Comparison of ENCODE assay signal across 8 mouse cellular contexts in genomic region chr11:96340698-96341365, GRCm38 (mm10). TPM values are rescaled to one million over a fixed set of nuclear protein-coding genes. Genes with fewer than 3 reads are reported as not detected.
A peak's percentile ranks its signal among the peaks of the same experiment; 100 is the strongest.
DNase-seq lines count a peak whose midpoint lies in the region; ATAC-seq and TF ChIP-seq lines count a peak whose summit lies in the region.

No protein-coding gene starts in this region.

- no peak for TF ChIP-seq POLR2A in lung, adult 2 months (IDR thresholded peaks at IDR 0.05; ENCODE audit: borderline replicate concordance, extremely low read depth, low read depth, low read length)

- H3K36me3 ChIP-seq in heart, postnatal 0 days (replicated peaks; ENCODE audit: control insufficient read depth, insufficient read depth, low read length) = no peaks in the 10 kb centered on the region
- H3K36me3 ChIP-seq in limb, embryonic 10.5 days = peaks cover 11% of the 10 kb centered on the region; the same call in 1 of the 2 replicates
- peaks cover 3% of the 10 kb centered on the region for H3K36me3 ChIP-seq in stomach, embryonic 14.5 days (ENCODE audit: control insufficient read depth, insufficient read depth, low read length)
- H3K36me3 ChIP-seq in midbrain, embryonic 14.5 days (ENCODE audit: control insufficient read depth, insufficient read depth, low read length) = no peaks in the 10 kb centered on the region

- TF ChIP-seq CTCF in lung, adult 2 months (IDR thresholded peaks at IDR 0.05; ENCODE audit: insufficient read depth, low read length) = no peak
- TF ChIP-seq CTCF in heart, postnatal 0 days (IDR thresholded peaks at IDR 0.05; ENCODE audit: low read depth) = no peak

- peak overlapping the region; percentile 55 for H3K4me2 ChIP-seq in heart, postnatal 0 days (ENCODE audit: low read depth, low read length)
- peak overlapping the region; percentile 78 for H3K4me2 ChIP-seq in stomach, embryonic 14.5 days (replicated peaks; ENCODE audit: low read depth, low read length)
- no peak overlapping the region for H3K4me2 ChIP-seq in midbrain, embryonic 14.5 days (ENCODE audit: low read length)

- H3K27me3 ChIP-seq in heart, postnatal 0 days (ENCODE audit: control insufficient read depth, insufficient read depth, low read length) = peaks cover 96% of the 10 kb centered on the region
- H3K27me3 ChIP-seq in limb, embryonic 10.5 days (ENCODE audit: low read depth, poor library complexity, severe bottlenecking) = peaks cover 100% of the 10 kb centered on the region
- 0 out of 2 replicates have a peak, but pooled peaks cover 3% of the 10 kb centered on the region for H3K27me3 ChIP-seq in stomach, embryonic 14.5 days (ENCODE audit: control insufficient read depth, insufficient read depth, low read length)
- H3K27me3 ChIP-seq in midbrain, embryonic 14.5 days (ENCODE audit: control insufficient read depth, insufficient read depth, low read length) = peaks cover 97% of the 10 kb centered on the region

- H3K9me3 ChIP-seq in heart, postnatal 0 days (replicated peaks; ENCODE audit: control insufficient read depth, low read length) = no peaks in the 10 kb centered on the region
- no peaks in the 10 kb centered on the region for H3K9me3 ChIP-seq in limb, embryonic 10.5 days (replicated peaks)
- no peaks in the 10 kb centered on the region for H3K9me3 ChIP-seq in stomach, embryonic 14.5 days (ENCODE audit: control insufficient read depth, low read depth, low read length)
- no peaks in the 10 kb centered on the region for H3K9me3 ChIP-seq in midbrain, embryonic 14.5 days (ENCODE audit: control insufficient read depth, low read length)

- 4% methylated on average over 30 of the region's 36 CpGs for WGBS in lung, adult 2 months
- 3% methylated on average over 35 of the region's 36 CpGs for WGBS in heart, postnatal 0 days
- under 1% methylated on average over 36 of the region's 36 CpGs for WGBS in limb, embryonic 10.5 days
- 2% methylated on average over 36 of the region's 36 CpGs for WGBS in stomach, embryonic 14.5 days
- under 1% methylated on average over 36 of the region's 36 CpGs for WGBS in midbrain, embryonic 14.5 days

- H3K27ac ChIP-seq in heart, postnatal 0 days (ENCODE audit: low read depth) = peak overlapping the region; percentile 20; the same call in 1 of the 2 replicates
- peak overlapping the region; percentile 88 for H3K27ac ChIP-seq in limb, embryonic 10.5 days
- peak overlapping the region; percentile 100 for H3K27ac ChIP-seq in stomach, embryonic 14.5 days (ENCODE audit: low read length)
- H3K27ac ChIP-seq in midbrain, embryonic 14.5 days (replicated peaks; ENCODE audit: low read depth, low read length) = no peak overlapping the region

- H3K4me1 ChIP-seq in lung, adult 2 months (ENCODE audit: control insufficient read depth, insufficient read depth, low read length) = 0 out of 2 replicates have a peak, but pooled peaks cover 2% of the 10 kb centered on the region
- no peaks in the 10 kb centered on the region for H3K4me1 ChIP-seq in heart, postnatal 0 days (ENCODE audit: control insufficient read depth, insufficient read depth)
- H3K4me1 ChIP-seq in limb, embryonic 10.5 days = peaks cover 98% of the 10 kb centered on the region
- H3K4me1 ChIP-seq in stomach, embryonic 14.5 days (ENCODE audit: control insufficient read depth, insufficient read depth, low read length) = peaks cover 54% of the 10 kb centered on the region
- H3K4me1 ChIP-seq in midbrain, embryonic 14.5 days (ENCODE audit: control insufficient read depth, insufficient read depth, low read length) = no peaks in the 10 kb centered on the region

- no peak for DNase-seq in lung, adult 2 months
- no peak for DNase-seq in lung, postnatal 25 days (ENCODE audit: low spot score)
- DNase-seq in heart, postnatal 0 days (ENCODE audit: low spot score) = no peak
- peak; percentile 78 for DNase-seq in limb, embryonic 10.5 days (ENCODE audit: low spot score)
- no peak for DNase-seq in thymus, postnatal 25 days
- DNase-seq in thymus, adult 18-20 months = no peak
- DNase-seq in midbrain, embryonic 14.5 days = no peak

- peak overlapping the region; percentile 40; the same call in 1 of the 2 replicates for H3K9ac ChIP-seq in heart, postnatal 0 days (replicated peaks; ENCODE audit: low read depth, low read length)
- peak overlapping the region; percentile 51 for H3K9ac ChIP-seq in stomach, embryonic 14.5 days (replicated peaks; ENCODE audit: low read depth, low read length)
- no peak overlapping the region for H3K9ac ChIP-seq in midbrain, embryonic 14.5 days (replicated peaks; ENCODE audit: low read length)

- 0 out of 2 replicates have a peak, but pooled peaks have one; percentile 8 for ATAC-seq in heart, postnatal 0 days (ENCODE audit: insufficient read depth, low read depth)
- peak; percentile 71 for ATAC-seq in stomach, embryonic 14.5 days (ENCODE audit: insufficient number of reproducible peaks, insufficient read depth, low FRiP score, low read depth)
- no peak for ATAC-seq in midbrain, embryonic 14.5 days (ENCODE audit: low FRiP score, low TSS enrichment)

- peak overlapping the region; percentile 59 for H3K4me3 ChIP-seq in lung, adult 2 months (replicated peaks; ENCODE audit: extremely low read depth, low read depth, low read length)
- peak overlapping the region; percentile 45 for H3K4me3 ChIP-seq in heart, postnatal 0 days (ENCODE audit: low read depth, low read length)
- H3K4me3 ChIP-seq in limb, embryonic 10.5 days = peak overlapping the region; percentile 54
- H3K4me3 ChIP-seq in stomach, embryonic 14.5 days (ENCODE audit: low read depth, low read length) = peak overlapping the region; percentile 35
- H3K4me3 ChIP-seq in midbrain, embryonic 14.5 days (replicated peaks; ENCODE audit: low read depth, low read length) = no peak overlapping the region

- TF ChIP-seq EP300 in heart, postnatal 0 days (IDR thresholded peaks at IDR 0.05; ENCODE audit: low read depth) = no peak

RNA-seq across cellular contexts. Expression of gene Hoxb2, which starts 9.5 kb away (rescaled TPM):
- 19.7 and 24.7 TPM in 2 replicates for polyA plus RNA-seq in lung, adult 2 months (2012; rRNA removed)
- total RNA-seq in heart, postnatal 0 days (2014; rRNA removed; ENCODE audit: low replicate concordance) = 1.9 and 3.2 TPM in 2 replicates
- 0.97 and 1.8 TPM in 2 replicates for polyA plus RNA-seq in heart, postnatal 0 days (2015; fragmentation: Nextera tagmentation; extraction: Ambion mirVana)
- polyA plus RNA-seq in limb, embryonic 10.5 days (2016; fragmentation: Nextera tagmentation; extraction: Ambion mirVana) = 11.3 and 13.5 TPM in 2 replicates
- polyA plus RNA-seq in stomach, embryonic 14.5 days (2014; fragmentation: Nextera tagmentation; extraction: Ambion mirVana) = 23.1 and 25.9 TPM in 2 replicates
- polyA plus RNA-seq in midbrain, embryonic 14.5 days (2014; fragmentation: Nextera tagmentation; extraction: Ambion mirVana) = 0.17 TPM in 1 of 2 replicates, not detected in the other

RNA-seq across cellular contexts. Expression of gene Hoxb3, which starts 17.7 kb away (rescaled TPM):
- polyA plus RNA-seq in lung, adult 2 months (2012; rRNA removed) = 11.0 and 13.2 TPM in 2 replicates
- total RNA-seq in heart, postnatal 0 days (2014; rRNA removed; ENCODE audit: low replicate concordance) = 0.08 and 0.66 TPM in 2 replicates
- 0.15 and 0.32 TPM in 2 replicates for polyA plus RNA-seq in heart, postnatal 0 days (2015; fragmentation: Nextera tagmentation; extraction: Ambion mirVana)
- 0.76 and 1.0 TPM in 2 replicates for polyA plus RNA-seq in limb, embryonic 10.5 days (2016; fragmentation: Nextera tagmentation; extraction: Ambion mirVana)
- 3.6 and 4.7 TPM in 2 replicates for polyA plus RNA-seq in stomach, embryonic 14.5 days (2014; fragmentation: Nextera tagmentation; extraction: Ambion mirVana)
- not detected in 2 replicates for polyA plus RNA-seq in midbrain, embryonic 14.5 days (2014; fragmentation: Nextera tagmentation; extraction: Ambion mirVana)

RNA-seq across cellular contexts. Expression of gene Hoxb4, which starts 22.8 kb away (rescaled TPM):
- polyA plus RNA-seq in lung, adult 2 months (2012; rRNA removed) = 9.9 and 12.5 TPM in 2 replicates
- 0.39 and 2.3 TPM in 2 replicates for total RNA-seq in heart, postnatal 0 days (2014; rRNA removed; ENCODE audit: low replicate concordance)
- 0.19 and 0.25 TPM in 2 replicates for polyA plus RNA-seq in heart, postnatal 0 days (2015; fragmentation: Nextera tagmentation; extraction: Ambion mirVana)
- 0.89 and 1.2 TPM in 2 replicates for polyA plus RNA-seq in limb, embryonic 10.5 days (2016; fragmentation: Nextera tagmentation; extraction: Ambion mirVana)
- polyA plus RNA-seq in stomach, embryonic 14.5 days (2014; fragmentation: Nextera tagmentation; extraction: Ambion mirVana) = 3.5 and 3.7 TPM in 2 replicates
- polyA plus RNA-seq in midbrain, embryonic 14.5 days (2014; fragmentation: Nextera tagmentation; extraction: Ambion mirVana) = not detected in 2 replicates

RNA-seq across cellular contexts. Expression of gene Hoxb1, which starts 24.7 kb away (rescaled TPM):
- not detected in 2 replicates for polyA plus RNA-seq in lung, adult 2 months (2012; rRNA removed)
- not detected in 2 replicates for total RNA-seq in heart, postnatal 0 days (2014; rRNA removed; ENCODE audit: low replicate concordance)
- polyA plus RNA-seq in heart, postnatal 0 days (2015; fragmentation: Nextera tagmentation; extraction: Ambion mirVana) = not detected in 2 replicates
- polyA plus RNA-seq in limb, embryonic 10.5 days (2016; fragmentation: Nextera tagmentation; extraction: Ambion mirVana) = 0.78 and 0.83 TPM in 2 replicates
- polyA plus RNA-seq in stomach, embryonic 14.5 days (2014; fragmentation: Nextera tagmentation; extraction: Ambion mirVana) = 0.22 and 0.32 TPM in 2 replicates
- polyA plus RNA-seq in midbrain, embryonic 14.5 days (2014; fragmentation: Nextera tagmentation; extraction: Ambion mirVana) = not detected in 2 replicates

RNA-seq across cellular contexts. Expression of gene Hoxb5, which starts 37.7 kb away (rescaled TPM):
- polyA plus RNA-seq in lung, adult 2 months (2012; rRNA removed) = 12.1 and 15.6 TPM in 2 replicates
- total RNA-seq in heart, postnatal 0 days (2014; rRNA removed; ENCODE audit: low replicate concordance) = 0.19 TPM in 1 of 2 replicates, not detected in the other
- 0.08 and 0.25 TPM in 2 replicates for polyA plus RNA-seq in heart, postnatal 0 days (2015; fragmentation: Nextera tagmentation; extraction: Ambion mirVana)
- polyA plus RNA-seq in limb, embryonic 10.5 days (2016; fragmentation: Nextera tagmentation; extraction: Ambion mirVana) = 5.5 and 5.9 TPM in 2 replicates
- polyA plus RNA-seq in stomach, embryonic 14.5 days (2014; fragmentation: Nextera tagmentation; extraction: Ambion mirVana) = 21.2 and 23.3 TPM in 2 replicates
- polyA plus RNA-seq in midbrain, embryonic 14.5 days (2014; fragmentation: Nextera tagmentation; extraction: Ambion mirVana) = not detected in 2 replicates
